Mouse (Mus musculus) embryonic facial prominence, embryonic 10.5 days (tissue): ENCODE data around the gene Vash1. TPM values are rescaled to one million over a fixed set of nuclear protein-coding genes. Genes with fewer than 3 reads are reported as not detected.

ENCODE experiments used
- DNase-seq: peaks from one replicate; pipeline ENCODE4 v3.0.0-alpha.2; 2017; ENCODE audit warnings: low spot score
- H3K27ac ChIP-seq: fragments of 300-500 bp; sonication (generic); replicated peaks from 2 replicates; pipeline ENCODE4 v1.5.1; 2016; ENCODE audit warnings: mild to moderate bottlenecking
- H3K27me3 ChIP-seq: fragments of 300-500 bp; sonication (generic); replicated peaks from 2 replicates; pipeline ENCODE4 v1.6.1; 2016; ENCODE audit warnings: low read depth, mild to moderate bottlenecking; ENCODE audit not compliant: poor library complexity, severe bottlenecking
- H3K36me3 ChIP-seq: fragments of 300-500 bp; sonication (generic); replicated peaks from 2 replicates; pipeline ENCODE4 v1.6.1; 2016; ENCODE audit warnings: mild to moderate bottlenecking, moderate library complexity
- H3K4me1 ChIP-seq: fragments of 300-500 bp; sonication (generic); 2 replicates; pipeline ENCODE4 v1.6.1; 2016
- H3K4me3 ChIP-seq: fragments of 300-500 bp; sonication (generic); 2 replicates; pipeline ENCODE4 v1.5.1; 2016; ENCODE audit warnings: mild to moderate bottlenecking, moderate library complexity
- H3K9me3 ChIP-seq: fragments of 300-500 bp; sonication (generic); 2 replicates; pipeline ENCODE4 v1.6.1; 2016; ENCODE audit warnings: mild to moderate bottlenecking
- WGBS: fragments of 180-500 bp; shearing (Covaris S2); methylation state at CpG from one replicate; pipeline ENCODE4 v1.1.7; 2016; 5-methylcytosine and 5-hydroxymethylcytosine counted together
- polyA plus RNA-seq: library from polyadenylated mRNA; unstranded; fragments of >200 nt; fragmentation: Nextera tagmentation; extraction: Ambion mirVana; gene quantifications from 2 replicates; pipeline ENCODE4 v1.2.1, GENCODE M21; 2016

Vash1 gene
- polyA plus RNA-seq, 1 experiment from 2014 or later: 14.7 TPM

DNA sequence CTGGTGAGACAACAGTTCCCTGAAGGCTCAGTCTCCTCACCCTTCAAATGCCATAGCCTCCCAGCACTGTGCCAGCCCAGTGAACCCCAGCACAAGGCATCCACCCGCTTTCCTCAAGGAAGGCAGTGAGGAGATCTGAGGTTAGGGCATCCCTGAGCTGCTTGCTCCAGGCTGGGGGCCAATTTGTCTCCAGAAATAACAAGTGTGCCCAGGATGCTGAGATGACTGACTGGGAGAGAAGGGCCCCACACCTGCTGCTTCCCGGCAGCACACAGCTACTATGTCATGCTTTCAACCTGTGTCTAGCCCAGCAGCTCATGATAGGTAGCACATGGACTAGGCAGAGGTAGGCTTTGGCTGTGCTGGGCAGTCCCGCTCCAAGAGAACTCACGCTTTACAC, 23.0 kb downstream of the Vash1 start:
- Histone ChIP-seq H3K4me3 (no peak overlapping the region), H3K27me3 (no peaks in the 10 kb centered on the region), H3K9me3 (no peaks in the 10 kb centered on the region; the same call in 1 of the 2 replicates), H3K4me1 (peaks cover 44% of the 10 kb centered on the region), H3K27ac (peak overlapping the region; percentile 58; the same call in 1 of the 2 replicates), H3K36me3 (peaks cover 32% of the 10 kb centered on the region)
- DNase-seq: no peak
- WGBS: 84% methylated on average over 4 of the region's 4 CpGs

- 97% methylated on average over 3 of the region's 3 CpGs for WGBS
- Histone ChIP-seq H3K36me3 (peaks cover 24% of the 10 kb centered on the region), H3K4me1 (peaks cover 44% of the 10 kb centered on the region), H3K9me3 (no peaks in the 10 kb centered on the region), H3K4me3 (no peak overlapping the region), H3K27ac (no peak overlapping the region), H3K27me3 (no peaks in the 10 kb centered on the region)
- DNase-seq: no peak
These were observed 24.2 kb downstream of the Vash1 start for GRCm38 (mm10) chr12:86702690-86703089.

- Histone ChIP-seq H3K27ac (no peak overlapping the region), H3K9me3 (no peaks in the 10 kb centered on the region), H3K4me1 (peaks cover 14% of the 10 kb centered on the region), H3K4me3 (no peak overlapping the region), H3K27me3 (no peaks in the 10 kb centered on the region), H3K36me3 (peaks cover 24% of the 10 kb centered on the region)
- DNase-seq: no peak
- 81% methylated on average over 5 of the region's 5 CpGs for WGBS
These were observed 27.3 kb downstream of the Vash1 start for GRCm38 (mm10) chr12:86705843-86706242.

GRCm38 (mm10) chr12:86714026-86714425, 35.5 kb downstream of the Vash1 start:
- no peak for DNase-seq
- no peak overlapping the region for H3K4me3 ChIP-seq
- no peaks in the 10 kb centered on the region for H3K9me3 ChIP-seq
- 0 out of 2 replicates have a peak, but pooled peaks cover 5% of the 10 kb centered on the region for H3K4me1 ChIP-seq
- no peaks in the 10 kb centered on the region for H3K27me3 ChIP-seq
- WGBS: 77% methylated on average over 5 of the region's 5 CpGs
- H3K27ac ChIP-seq: no peak overlapping the region
- H3K36me3 ChIP-seq: peaks cover 10% of the 10 kb centered on the region; the same call in 1 of the 2 replicates

DNA sequence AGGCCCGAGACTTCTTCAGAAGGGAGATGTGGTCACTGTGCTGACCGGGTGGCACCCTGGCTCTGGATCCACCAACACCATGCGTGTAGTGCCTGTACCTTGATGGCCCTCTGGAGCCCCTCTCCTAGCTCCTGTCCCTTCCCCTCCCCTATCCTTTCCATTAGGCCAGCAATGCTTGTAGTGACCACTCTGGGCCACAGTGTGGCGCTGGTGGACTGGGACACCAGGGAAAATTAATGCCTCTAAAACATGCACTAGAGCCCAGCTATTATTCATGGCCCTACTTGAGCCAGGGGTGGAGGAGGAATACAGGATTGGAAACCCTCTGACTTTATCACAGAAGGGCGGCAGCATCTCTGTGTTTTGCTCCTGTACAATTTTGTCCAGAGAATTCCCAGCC, 36.9 kb downstream of the Vash1 start:
- H3K4me3 ChIP-seq: no peak overlapping the region
- no peaks in the 10 kb centered on the region for H3K27me3 ChIP-seq
- no peak overlapping the region for H3K27ac ChIP-seq
- no peaks in the 10 kb centered on the region for H3K9me3 ChIP-seq
- DNase-seq: peak; percentile 75
- peaks cover 10% of the 10 kb centered on the region; the same call in 1 of the 2 replicates for H3K36me3 ChIP-seq
- 0 out of 2 replicates have a peak, but pooled peaks cover 5% of the 10 kb centered on the region for H3K4me1 ChIP-seq
- 51% methylated on average over 5 of the region's 5 CpGs for WGBS

DNA sequence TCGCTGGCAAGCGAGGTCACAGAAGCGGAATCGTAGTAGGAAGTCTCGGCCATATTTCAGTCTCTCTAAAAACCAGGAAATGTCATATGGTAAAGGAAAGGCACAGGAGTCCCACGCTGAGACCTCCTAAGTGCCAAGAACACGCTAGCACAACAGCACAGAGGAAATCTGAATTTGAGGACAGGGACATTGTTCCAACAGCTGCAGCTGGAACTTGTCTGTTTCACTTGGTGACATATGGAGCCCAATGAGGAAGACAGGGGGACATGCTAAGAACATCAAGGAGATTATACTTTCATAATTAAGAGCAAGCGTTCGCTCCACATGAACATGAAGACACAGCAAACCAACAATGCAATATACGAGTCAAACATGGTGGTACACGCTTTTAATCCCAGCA, 38.5 kb downstream of the Vash1 start:
- H3K27ac ChIP-seq: no peak overlapping the region
- H3K9me3 ChIP-seq: no peaks in the 10 kb centered on the region
- 0 out of 2 replicates have a peak, but pooled peaks cover 5% of the 10 kb centered on the region for H3K4me1 ChIP-seq
- no peaks in the 10 kb centered on the region for H3K27me3 ChIP-seq
- no peak overlapping the region for H3K4me3 ChIP-seq
- DNase-seq: no peak
- peaks cover 13% of the 10 kb centered on the region for H3K36me3 ChIP-seq
- WGBS: 92% methylated on average over 11 of the region's 11 CpGs

DNA sequence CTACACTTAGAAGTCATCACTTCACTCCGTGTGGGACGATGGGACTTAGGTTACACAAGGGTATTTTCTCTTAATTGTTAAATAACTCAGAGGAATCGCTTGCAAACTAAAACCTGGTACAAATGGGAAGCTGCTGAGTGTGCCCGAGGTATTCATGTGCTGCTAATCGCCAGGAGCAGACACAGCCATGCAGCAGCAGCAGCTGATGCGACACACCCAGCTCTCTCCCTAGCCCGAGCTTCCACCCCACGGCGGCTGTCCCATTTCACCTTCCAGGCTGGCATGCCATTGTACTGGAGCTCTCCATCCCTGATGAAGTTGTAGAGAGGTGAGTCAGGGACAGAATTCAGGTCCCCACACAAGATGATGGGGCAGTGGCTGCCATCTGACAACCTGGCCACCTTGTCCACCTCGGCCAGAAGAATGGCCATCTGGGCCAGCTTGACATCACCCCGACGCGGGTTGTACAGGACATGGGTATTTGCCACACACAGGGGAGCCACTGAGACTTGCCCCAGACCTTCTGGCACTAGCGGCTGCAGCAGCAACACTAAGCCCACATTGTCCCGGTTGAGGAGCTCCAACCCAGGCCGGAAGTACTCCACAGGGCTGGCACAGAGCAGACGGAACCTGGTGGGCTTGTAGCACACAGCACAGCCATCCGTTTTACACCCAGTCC, 41.6 kb downstream of the Vash1 start:
- no peak overlapping the region for H3K27ac ChIP-seq
- WGBS: 88% methylated on average over 18 of the region's 18 CpGs
- no peak overlapping the region for H3K4me3 ChIP-seq
- H3K9me3 ChIP-seq: no peaks in the 10 kb centered on the region
- no peaks in the 10 kb centered on the region for H3K27me3 ChIP-seq
- peaks cover 15% of the 10 kb centered on the region for H3K4me1 ChIP-seq
- no peak for DNase-seq
- peaks cover 13% of the 10 kb centered on the region for H3K36me3 ChIP-seq

GRCm38 (mm10) chr12:86721453-86721852, 43.0 kb downstream of the Vash1 start:
- H3K4me3 ChIP-seq: no peak overlapping the region
- peaks cover 10% of the 10 kb centered on the region for H3K36me3 ChIP-seq
- no peak for DNase-seq
- H3K9me3 ChIP-seq: no peaks in the 10 kb centered on the region
- H3K4me1 ChIP-seq: peaks cover 12% of the 10 kb centered on the region
- no peak overlapping the region for H3K27ac ChIP-seq
- WGBS: 91% methylated on average over 5 of the region's 5 CpGs
- H3K27me3 ChIP-seq: no peaks in the 10 kb centered on the region

DNA sequence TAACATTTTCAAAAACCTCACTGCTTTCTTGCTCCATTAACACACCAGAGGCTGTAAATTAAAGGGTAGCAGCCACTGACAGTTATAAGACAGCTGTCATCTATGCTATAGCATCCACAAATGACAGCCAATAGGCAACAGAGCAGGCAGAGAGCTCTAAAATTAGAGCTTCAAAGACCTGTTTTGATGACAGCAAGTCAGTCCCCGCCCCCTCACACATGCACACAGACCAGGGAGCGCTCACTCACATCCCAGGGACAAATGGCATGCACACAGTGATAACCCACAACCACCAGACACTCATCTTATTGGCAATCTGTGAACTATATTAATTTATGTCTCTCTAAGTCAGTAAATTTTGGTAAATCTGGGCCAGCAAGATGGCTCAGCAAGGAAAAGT, 45.8 kb downstream of the Vash1 start:
- peaks cover 5% of the 10 kb centered on the region; the same call in 1 of the 2 replicates for H3K36me3 ChIP-seq
- H3K27ac ChIP-seq: no peak overlapping the region
- WGBS: 75% methylated on average over 2 of the region's 2 CpGs
- DNase-seq: no peak
- no peaks in the 10 kb centered on the region for H3K9me3 ChIP-seq
- peaks cover 12% of the 10 kb centered on the region for H3K4me1 ChIP-seq
- H3K4me3 ChIP-seq: no peak overlapping the region
- H3K27me3 ChIP-seq: no peaks in the 10 kb centered on the region

GRCm38 (mm10) chr12:86725706-86726105, 47.2 kb downstream of the Vash1 start:
- Histone ChIP-seq H3K27ac (peak overlapping the region; percentile 88), H3K4me3 (peak overlapping the region; percentile 82), H3K27me3 (no peaks in the 10 kb centered on the region), H3K4me1 (peaks cover 12% of the 10 kb centered on the region), H3K36me3 (peaks cover 5% of the 10 kb centered on the region; the same call in 1 of the 2 replicates), H3K9me3 (no peaks in the 10 kb centered on the region)
- under 1% methylated on average over 19 of the region's 19 CpGs for WGBS
- no peak for DNase-seq

- no peaks in the 10 kb centered on the region for H3K9me3 ChIP-seq
- H3K27me3 ChIP-seq: no peaks in the 10 kb centered on the region
- H3K27ac ChIP-seq: peak within 1 kb of the TSS; percentile 88
- H3K4me3 ChIP-seq: peak within 1 kb of the TSS; percentile 82
- H3K36me3 ChIP-seq: peaks cover 5% of the 10 kb centered on the region; the same call in 1 of the 2 replicates
- H3K4me1 ChIP-seq: peaks cover 12% of the 10 kb centered on the region
- under 1% methylated on average over 44 of the region's 44 CpGs for WGBS
- DNase-seq: peak; percentile 98
These were observed 47.7 kb downstream of the Vash1 start, which contains the start of gene Angel1 for GRCm38 (mm10) chr12:86726120-86726640. Gene Angel1, minus strand, starts transcription at chr12:86726460.

- Histone ChIP-seq H3K4me3 (no peak within 1 kb of the TSS), H3K36me3 (no peaks in the 10 kb centered on the region), H3K9me3 (no peaks in the 10 kb centered on the region), H3K27me3 (no peaks in the 10 kb centered on the region), H3K4me1 (no peaks in the 10 kb centered on the region), H3K27ac (no peak within 1 kb of the TSS)
- WGBS: 84% methylated on average over 8 of the region's 8 CpGs
- no peak for DNase-seq
These were observed 55.9 kb downstream of the Vash1 start, which contains the start of gene Lrrc74a for GRCm38 (mm10) chr12:86734319-86734810. Gene Lrrc74a, plus strand, starts transcription at chr12:86734369.
